Mouse (Mus musculus): ENCODE results near the gene Hsd11b2. TPM values are rescaled to one million over a fixed set of nuclear protein-coding genes. Genes with fewer than 3 reads are reported as not detected.
"Not testable (repeated sequence)": the region's sequence is repeated elsewhere in the genome, so short reads cannot be mapped to it uniquely, and the experiment has no call there.

Hsd11b2 gene
- polyA plus RNA-seq, 1 experiment from 2014 or later: 9.7 TPM

GRCm38 (mm10) chr8:105549506-105549905 lies 31.0 kb downstream of the Hsd11b2 start:
- H3K4me1 ChIP-seq (replicated peaks): peaks cover 15% of the 10 kb centered on the region
- WGBS: 97% methylated on average over 1 of the region's 1 CpGs

DNA sequence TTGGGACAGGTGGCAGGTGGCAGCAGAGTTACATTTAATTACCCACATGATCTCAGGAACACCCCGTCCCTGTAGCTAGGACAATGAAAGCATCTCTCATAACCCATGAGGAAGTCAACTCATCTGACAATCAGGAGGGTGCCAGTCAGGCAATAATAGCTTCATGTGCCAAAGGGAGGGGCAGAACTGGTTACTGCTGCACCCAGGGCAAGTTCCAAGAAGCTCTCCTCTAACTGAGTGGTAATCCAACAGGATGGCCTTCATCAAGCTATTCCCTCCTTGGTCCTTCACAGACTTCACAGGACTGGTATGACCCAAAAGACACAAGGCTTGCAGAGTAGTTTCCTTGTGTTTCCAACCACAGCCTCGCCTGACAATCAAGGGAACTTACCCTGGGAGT lies 31.5 kb downstream of the Hsd11b2 start:
- no peak overlapping the region for H3K27ac ChIP-seq (replicated peaks)
- no peak overlapping the region for H3K9ac ChIP-seq
- H3K36me3 ChIP-seq: no peaks in the 10 kb centered on the region
- H3K4me3 ChIP-seq: no peak overlapping the region
- 77% methylated on average over 2 of the region's 2 CpGs for WGBS
- H3K4me1 ChIP-seq (replicated peaks): peaks cover 9% of the 10 kb centered on the region
- no peaks in the 10 kb centered on the region for H3K9me3 ChIP-seq
- no peak overlapping the region for H3K4me2 ChIP-seq
- no peaks in the 10 kb centered on the region for H3K27me3 ChIP-seq
- ATAC-seq (ENCODE audit: low FRiP score, low read depth): no peak

More at GRCm38 (mm10) chr8:105549506-105549905, 31.0 kb downstream of the Hsd11b2 start:
- no peak overlapping the region for H3K4me3 ChIP-seq
- H3K27ac ChIP-seq (replicated peaks): no peak overlapping the region
- no peaks in the 10 kb centered on the region for H3K36me3 ChIP-seq
- no peak overlapping the region for H3K9ac ChIP-seq
- no peak for ATAC-seq (ENCODE audit: low FRiP score, low read depth)
- no peak overlapping the region for H3K4me2 ChIP-seq
- H3K9me3 ChIP-seq: no peaks in the 10 kb centered on the region
- no peaks in the 10 kb centered on the region for H3K27me3 ChIP-seq

DNA sequence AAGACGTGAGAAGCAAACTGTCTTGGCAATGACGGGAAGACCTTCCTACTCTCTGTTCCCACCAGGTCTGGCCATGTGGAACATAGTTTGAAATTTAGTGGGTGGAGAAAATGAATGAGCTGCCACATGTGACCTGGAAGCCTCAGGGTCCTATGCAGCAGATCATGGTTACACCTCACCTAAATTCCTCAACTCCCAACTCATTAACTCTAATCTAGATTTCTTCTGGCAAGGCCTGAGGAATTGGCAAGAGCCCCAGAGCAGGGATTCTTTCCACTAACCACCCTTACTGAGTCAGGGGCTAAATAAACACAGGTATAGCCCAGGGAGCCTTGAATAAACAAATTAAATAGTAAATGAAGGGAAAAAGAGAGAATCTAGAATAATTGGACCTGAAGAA lies 33.5 kb downstream of the Hsd11b2 start:
- WGBS: 92% methylated on average over 2 of the region's 2 CpGs
- Histone ChIP-seq H3K4me1 (replicated peaks) (no peaks in the 10 kb centered on the region), H3K9me3 (no peaks in the 10 kb centered on the region), H3K27me3 (no peaks in the 10 kb centered on the region), H3K27ac (replicated peaks) (no peak overlapping the region), H3K4me3 (no peak overlapping the region), H3K36me3 (no peaks in the 10 kb centered on the region), H3K4me2 (no peak overlapping the region), H3K9ac (no peak overlapping the region)
- ATAC-seq (ENCODE audit: low FRiP score, low read depth): no peak

GRCm38 (mm10) chr8:105552824-105553223 lies 34.3 kb downstream of the Hsd11b2 start:
- no peak overlapping the region for H3K4me2 ChIP-seq
- no peaks in the 10 kb centered on the region for H3K36me3 ChIP-seq
- no peaks in the 10 kb centered on the region for H3K27me3 ChIP-seq
- no peak overlapping the region for H3K9ac ChIP-seq
- no peak overlapping the region for H3K27ac ChIP-seq (replicated peaks)
- H3K4me1 ChIP-seq (replicated peaks): no peaks in the 10 kb centered on the region
- 92% methylated on average over 1 of the region's 1 CpGs for whole genome bisulfite sequencing
- no peak for ATAC-seq (ENCODE audit: low FRiP score, low read depth)
- no peaks in the 10 kb centered on the region for H3K9me3 ChIP-seq
- H3K4me3 ChIP-seq: no peak overlapping the region

DNA sequence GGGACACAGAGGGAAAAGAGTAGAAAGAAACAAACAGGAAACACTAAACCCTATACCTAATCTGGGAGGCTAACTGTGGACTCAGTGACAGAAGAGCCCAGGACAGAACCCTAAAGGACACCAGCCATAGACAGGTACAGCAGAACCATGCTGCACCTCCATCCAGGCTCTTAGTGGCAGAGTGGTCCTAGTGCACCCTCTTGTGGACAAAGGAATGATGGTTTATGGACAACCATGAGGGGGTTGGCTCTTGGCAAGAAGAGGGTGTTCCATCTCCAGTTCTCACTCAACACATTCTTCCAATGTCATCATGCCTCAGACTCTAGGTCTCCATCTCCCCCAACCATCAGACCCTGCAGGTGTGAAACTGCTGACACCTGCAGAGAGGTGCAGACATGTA lies 35.5 kb downstream of the Hsd11b2 start:
- peak; percentile 58; the same call in 1 of the 2 replicates for ATAC-seq (ENCODE audit: low FRiP score, low read depth)
- H3K9ac ChIP-seq: no peak overlapping the region

GRCm38 (mm10) chr8:105555230-105555629 lies 36.7 kb downstream of the Hsd11b2 start:
- H3K27me3 ChIP-seq: no peaks in the 10 kb centered on the region
- H3K4me3 ChIP-seq: no peak overlapping the region
- H3K9ac ChIP-seq: no peak overlapping the region
- peak; percentile 36; the same call in 1 of the 2 replicates for ATAC-seq (ENCODE audit: low FRiP score, low read depth)
- H3K9me3 ChIP-seq: no peaks in the 10 kb centered on the region
- no peak overlapping the region for H3K27ac ChIP-seq (replicated peaks)
- H3K4me2 ChIP-seq: no peak overlapping the region
- no peaks in the 10 kb centered on the region for H3K4me1 ChIP-seq (replicated peaks)
- peaks cover 4% of the 10 kb centered on the region for H3K36me3 ChIP-seq
- 64% methylated on average over 3 of the region's 3 CpGs for WGBS

More for the DNA sequence above, 35.5 kb downstream of the Hsd11b2 start:
- no peaks in the 10 kb centered on the region for H3K9me3 ChIP-seq
- no peaks in the 10 kb centered on the region for H3K27me3 ChIP-seq
- H3K36me3 ChIP-seq: peaks cover 4% of the 10 kb centered on the region; the same call in 1 of the 2 replicates
- no peak overlapping the region for H3K4me3 ChIP-seq
- no peak overlapping the region for H3K27ac ChIP-seq (replicated peaks)
- H3K4me2 ChIP-seq: no peak overlapping the region
- no peaks in the 10 kb centered on the region for H3K4me1 ChIP-seq (replicated peaks)

DNA sequence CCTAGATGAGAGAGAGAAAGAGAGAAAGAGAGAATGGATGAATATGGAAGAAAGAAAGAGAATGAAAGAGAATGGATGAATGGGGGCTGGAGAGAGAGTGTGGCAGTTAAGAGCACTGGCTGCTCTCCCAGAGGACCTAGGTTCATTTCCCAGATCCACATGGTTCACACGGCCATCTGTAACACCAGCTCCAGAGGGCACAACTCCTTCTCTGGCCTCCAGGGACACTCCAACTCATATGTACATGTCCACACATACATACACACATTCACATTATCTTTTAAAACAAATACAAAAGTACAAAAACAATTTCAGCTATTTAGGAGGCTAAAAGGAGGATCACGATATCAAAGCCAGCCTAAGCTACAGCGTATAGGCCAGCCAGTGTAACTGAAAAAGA lies 44.3 kb downstream of the Hsd11b2 start:
- Histone ChIP-seq H3K27ac (replicated peaks) (no peak overlapping the region), H3K4me3 (no peak overlapping the region), H3K4me2 (no peak overlapping the region), H3K36me3 (peaks cover 4% of the 10 kb centered on the region), H3K9ac (no peak overlapping the region), H3K27me3 (no peaks in the 10 kb centered on the region), H3K9me3 (no peaks in the 10 kb centered on the region), H3K4me1 (replicated peaks) (peaks cover 45% of the 10 kb centered on the region)
- ATAC-seq (ENCODE audit: low FRiP score, low read depth): no peak
- WGBS: 79% methylated on average over 3 of the region's 3 CpGs

DNA sequence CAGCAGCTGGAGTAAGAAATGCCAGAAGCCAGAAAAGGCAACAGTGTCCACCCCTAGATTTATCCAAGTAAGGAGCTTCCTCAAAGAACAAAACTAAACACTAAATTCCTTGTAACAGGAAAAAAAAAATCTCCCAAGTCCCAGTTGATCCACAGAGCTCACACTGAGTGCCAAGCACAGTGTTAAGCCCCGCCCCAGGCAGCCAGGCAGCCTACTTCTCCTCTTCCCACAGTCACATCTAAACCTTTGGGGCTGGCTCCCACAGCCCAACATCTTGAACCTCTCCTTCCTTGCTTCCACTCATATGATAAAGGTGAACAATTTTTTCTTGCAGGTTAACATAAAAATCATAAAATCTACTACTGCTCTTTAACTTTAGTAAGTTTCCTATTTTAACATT lies 45.3 kb downstream of the Hsd11b2 start:
- Histone ChIP-seq H3K27ac (replicated peaks) (no peak overlapping the region), H3K4me3 (no peak overlapping the region), H3K4me2 (peak overlapping the region; percentile 16; the same call in 1 of the 2 replicates), H3K36me3 (no peaks in the 10 kb centered on the region; the same call in 1 of the 2 replicates), H3K4me1 (replicated peaks) (peaks cover 45% of the 10 kb centered on the region), H3K27me3 (no peaks in the 10 kb centered on the region), H3K9me3 (no peaks in the 10 kb centered on the region), H3K9ac (no peak overlapping the region)
- WGBS: 89% methylated on average over 1 of the region's 1 CpGs
- no peak for ATAC-seq (ENCODE audit: low FRiP score, low read depth)

GRCm38 (mm10) chr8:105564573-105565229 lies 46.1 kb downstream of the Hsd11b2 start:
- H3K27ac ChIP-seq (replicated peaks): peak overlapping the region; percentile 89; the same call in 1 of the 2 replicates

DNA sequence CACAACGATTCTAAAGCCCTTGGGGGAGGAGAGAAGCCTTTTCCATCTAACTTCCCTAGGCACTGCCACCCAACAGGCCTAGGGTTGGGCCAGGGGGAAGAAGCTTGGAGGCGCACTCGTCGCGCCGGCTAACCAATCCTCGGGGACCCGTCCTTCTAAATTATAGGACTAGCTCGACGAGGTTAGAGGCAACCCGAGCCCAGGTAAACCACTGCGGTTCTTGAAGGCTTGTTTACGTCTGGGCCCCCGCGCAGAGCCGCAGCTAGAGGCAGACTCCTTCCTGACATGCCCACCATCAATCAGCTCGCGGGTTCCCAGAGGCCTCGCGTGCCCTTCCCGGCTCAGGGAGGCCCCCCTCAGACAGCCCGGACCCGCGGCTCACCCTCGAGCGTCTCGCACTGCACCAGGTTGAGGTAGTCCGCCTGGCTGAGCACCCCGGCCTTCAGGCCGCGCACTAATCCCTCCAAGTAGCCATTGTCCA lies 46.9 kb downstream of the Hsd11b2 start:
- H3K9ac ChIP-seq: peak overlapping the region; percentile 87
- peak overlapping the region; percentile 86 for H3K4me2 ChIP-seq
- no peaks in the 10 kb centered on the region for H3K9me3 ChIP-seq
- peaks cover 45% of the 10 kb centered on the region for H3K4me1 ChIP-seq (replicated peaks)
- H3K4me3 ChIP-seq: peak overlapping the region; percentile 78
- H3K27ac ChIP-seq (replicated peaks): peak overlapping the region; percentile 89
- under 1% methylated on average over 31 of the region's 31 CpGs for WGBS
- no peaks in the 10 kb centered on the region for H3K27me3 ChIP-seq
- no peaks in the 10 kb centered on the region for H3K36me3 ChIP-seq
- peak; percentile 82 for ATAC-seq (ENCODE audit: low FRiP score, low read depth)

More at GRCm38 (mm10) chr8:105564573-105565229, 46.1 kb downstream of the Hsd11b2 start:
- Histone ChIP-seq H3K4me2 (peak overlapping the region; percentile 86), H3K9ac (peak overlapping the region; percentile 87), H3K4me3 (peak overlapping the region; percentile 78), H3K4me1 (replicated peaks) (peaks cover 45% of the 10 kb centered on the region)
- H3K9me3 ChIP-seq; H3K36me3 ChIP-seq; ATAC-seq (ENCODE audit: low FRiP score, low read depth); H3K27me3 ChIP-seq: not testable (repeated sequence)
- 89% methylated on average over 9 of the region's 9 CpGs for WGBS

DNA sequence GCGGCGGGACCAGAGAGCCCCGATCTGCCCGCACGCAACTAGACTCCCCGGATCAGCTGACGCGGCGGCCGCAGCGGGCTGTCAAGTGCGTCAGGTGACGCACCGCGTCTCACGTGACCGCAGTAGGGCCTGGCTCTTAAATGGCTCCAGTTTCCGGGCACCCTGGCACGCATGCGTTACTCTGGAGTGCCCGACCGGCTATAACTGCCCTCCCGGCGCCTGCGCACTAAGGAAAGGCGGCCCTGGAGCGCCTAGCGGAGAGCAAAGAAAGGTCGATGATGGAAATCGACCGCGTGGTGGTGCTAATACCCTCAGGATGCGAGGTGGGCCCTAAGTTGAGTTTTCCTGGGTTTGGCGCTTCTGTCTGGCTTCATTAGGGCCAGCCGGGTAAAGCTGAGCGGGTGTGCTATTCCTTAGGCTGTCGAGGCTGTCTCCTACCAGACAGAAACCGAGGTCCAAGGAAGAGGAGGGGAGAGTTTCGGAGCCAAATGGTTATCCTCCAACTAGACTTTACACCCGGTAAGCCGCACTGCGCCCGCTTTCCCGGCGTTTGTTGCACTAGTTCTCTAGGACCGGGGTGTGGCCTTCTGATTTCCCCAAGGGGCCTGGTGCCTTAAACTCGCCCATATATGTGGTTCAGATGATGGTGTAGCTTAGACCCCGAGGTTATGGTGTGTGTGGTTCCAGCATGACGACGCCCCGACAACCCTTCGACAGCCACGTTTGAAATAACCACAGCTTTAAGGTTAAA lies 47.6 kb downstream of the Hsd11b2 start, which contains the start of gene Atp6v0d1:
Atp6v0d1 (minus strand) TSS at position 96 of the 751 bp plus-strand sequence.
- Histone ChIP-seq H3K4me2 (peak within 1 kb of the TSS; percentile 86), H3K9ac (peak within 1 kb of the TSS; percentile 87), H3K9me3 (no peaks in the 10 kb centered on the region), H3K4me3 (peak within 1 kb of the TSS; percentile 78), H3K27me3 (no peaks in the 10 kb centered on the region), H3K27ac (replicated peaks) (peak within 1 kb of the TSS; percentile 89), H3K4me1 (replicated peaks) (peaks cover 45% of the 10 kb centered on the region), H3K36me3 (no peaks in the 10 kb centered on the region)
- 2% methylated on average over 53 of the region's 53 CpGs for WGBS
- peak; percentile 98 for ATAC-seq (ENCODE audit: low FRiP score, low read depth)
